Mouse (Mus musculus) liver, postnatal 0 days (tissue): ENCODE measurements around the gene Il23a.

Experiments
- CTCF ChIP-seq: sonication (generic); IDR thresholded peaks from 2 replicates; pipeline ENCODE4 v1.5.1; 2016; ENCODE audit warnings: antibody characterized with exemption, low read depth
- EP300 ChIP-seq: IDR thresholded peaks from 2 replicates; pipeline ENCODE4 v1.6.1; 2016; ENCODE audit warnings: antibody characterized with exemption, low read depth, mild to moderate bottlenecking

- no peak for TF ChIP-seq EP300
- TF ChIP-seq CTCF, result no peak
These were observed 11.1 kb upstream of the Il23a start for GRCm38 (mm10) chr10:128309654-128310053.
